Mouse (Mus musculus) embryonic facial prominence, embryonic 13.5 days (tissue): Measurements from ENCODE around the gene Rgs17. TPM values are rescaled to one million over a fixed set of nuclear protein-coding genes. Genes with fewer than 3 reads are reported as not detected.

ENCODE experiments used
- ATAC-seq: fragments of 200-750 bp; cut with Nextera tagmentation; 2 replicates; pipeline ENCODE4 v1.8.0; 2017; ENCODE audit warnings: low read depth; ENCODE audit not compliant: insufficient number of reproducible peaks, insufficient read depth, low FRiP score, low TSS enrichment
- H3K27ac ChIP-seq: fragments of 300-500 bp; sonication (generic); 2 replicates; pipeline ENCODE4 v1.5.1; 2015; ENCODE audit warnings: moderate library complexity, mild to moderate bottlenecking, inconsistent platforms
- H3K27me3 ChIP-seq: fragments of 300-500 bp; sonication (generic); 2 replicates; pipeline ENCODE4 v1.6.1; 2015; ENCODE audit warnings: mild to moderate bottlenecking, inconsistent platforms
- H3K36me3 ChIP-seq: fragments of 300-500 bp; sonication (generic); 2 replicates; pipeline ENCODE4 v1.6.1; 2015; ENCODE audit warnings: mild to moderate bottlenecking, inconsistent platforms
- H3K4me1 ChIP-seq: fragments of 300-500 bp; sonication (generic); 2 replicates; pipeline ENCODE4 v1.6.1; 2015; ENCODE audit warnings: inconsistent platforms
- H3K4me2 ChIP-seq: fragments of 300-500 bp; sonication (generic); 2 replicates; pipeline ENCODE4 v1.6.1; 2015; ENCODE audit warnings: moderate library complexity, mild to moderate bottlenecking, inconsistent platforms
- H3K4me3 ChIP-seq: fragments of 300-500 bp; sonication (generic); 2 replicates; pipeline ENCODE4 v1.5.1; 2015; ENCODE audit warnings: mild to moderate bottlenecking, inconsistent platforms
- H3K9ac ChIP-seq: fragments of 300-500 bp; sonication (generic); 2 replicates; pipeline ENCODE4 v1.6.1; 2015; ENCODE audit warnings: mild to moderate bottlenecking, inconsistent platforms
- H3K9me3 ChIP-seq: fragments of 300-500 bp; sonication (generic); 2 replicates; pipeline ENCODE4 v1.6.1; 2016; ENCODE audit warnings: inconsistent platforms
- WGBS: fragments of 180-500 bp; shearing (Covaris S2); methylation state at CpG from one replicate; pipeline ENCODE4 v1.1.7; 2015; ENCODE audit warnings: mixed read lengths; 5-methylcytosine and 5-hydroxymethylcytosine counted together
- polyA plus RNA-seq: library from polyadenylated mRNA; unstranded; fragments of >200 nt; fragmentation: Nextera tagmentation; extraction: Ambion mirVana; gene quantifications from 2 replicates; pipeline ENCODE4 v1.2.1, GENCODE M21; 2015

Gene Rgs17
- polyA plus RNA-seq, 1 experiment from 2014 or later: 1.6 TPM

GRCm38 (mm10) chr10:5803739-5804138 lies 118.5 kb downstream of the Rgs17 start:
- Histone ChIP-seq H3K27me3 (no peaks in the 10 kb centered on the region), H3K4me3 (peak overlapping the region; percentile 87)

GRCm38 (mm10) chr10:5802866-5803265 lies 119.3 kb downstream of the Rgs17 start:
- Histone ChIP-seq H3K27ac (no peak overlapping the region), H3K4me1 (peaks cover 14% of the 10 kb centered on the region), H3K9me3 (no peaks in the 10 kb centered on the region), H3K4me3 (peak overlapping the region; percentile 87), H3K4me2 (peak overlapping the region; percentile 95), H3K27me3 (no peaks in the 10 kb centered on the region), H3K9ac (peak overlapping the region; percentile 53), H3K36me3 (peaks cover 43% of the 10 kb centered on the region)
- 23% methylated on average over 6 of the region's 6 CpGs for WGBS
- ATAC-seq: no peak

More at GRCm38 (mm10) chr10:5803739-5804138, 118.5 kb downstream of the Rgs17 start:
- H3K9me3 ChIP-seq: no peaks in the 10 kb centered on the region
- peak overlapping the region; percentile 95 for H3K4me2 ChIP-seq
- ATAC-seq: no peak
- peaks cover 34% of the 10 kb centered on the region for H3K36me3 ChIP-seq
- H3K27ac ChIP-seq: no peak overlapping the region
- peak overlapping the region; percentile 71 for H3K9ac ChIP-seq
- 0% methylated on average over 1 of the region's 1 CpGs for WGBS
- peaks cover 14% of the 10 kb centered on the region for H3K4me1 ChIP-seq

GRCm38 (mm10) chr10:5800490-5800889 lies 121.7 kb downstream of the Rgs17 start:
- no peak for ATAC-seq
- Histone ChIP-seq H3K27ac (no peak overlapping the region), H3K27me3 (no peaks in the 10 kb centered on the region), H3K9me3 (no peaks in the 10 kb centered on the region), H3K4me2 (no peak overlapping the region), H3K36me3 (peaks cover 48% of the 10 kb centered on the region), H3K4me1 (peaks cover 14% of the 10 kb centered on the region), H3K9ac (no peak overlapping the region), H3K4me3 (no peak overlapping the region)
- WGBS: 92% methylated on average over 1 of the region's 1 CpGs

GRCm38 (mm10) chr10:5798069-5798468 lies 124.1 kb downstream of the Rgs17 start:
- Histone ChIP-seq H3K9ac (no peak overlapping the region), H3K36me3 (peaks cover 48% of the 10 kb centered on the region), H3K9me3 (no peaks in the 10 kb centered on the region), H3K27ac (no peak overlapping the region), H3K27me3 (no peaks in the 10 kb centered on the region), H3K4me2 (no peak overlapping the region), H3K4me3 (no peak overlapping the region), H3K4me1 (peaks cover 7% of the 10 kb centered on the region)
- no peak for ATAC-seq
- WGBS: 85% methylated on average over 4 of the region's 4 CpGs

- ATAC-seq: no peak
- Histone ChIP-seq H3K4me2 (no peak overlapping the region), H3K27ac (no peak overlapping the region), H3K36me3 (no peaks in the 10 kb centered on the region), H3K9ac (no peak overlapping the region), H3K27me3 (no peaks in the 10 kb centered on the region), H3K4me1 (no peaks in the 10 kb centered on the region), H3K4me3 (no peak overlapping the region), H3K9me3 (no peaks in the 10 kb centered on the region)
- 21% methylated on average over 12 of the region's 12 CpGs for WGBS
Observed at GRCm38 (mm10) chr10:5790657-5791056, 131.5 kb downstream of the Rgs17 start.

GRCm38 (mm10) chr10:5786923-5787322 lies 135.3 kb downstream of the Rgs17 start:
- ATAC-seq: no peak
- no peak overlapping the region for H3K9ac ChIP-seq
- no peak overlapping the region for H3K4me3 ChIP-seq
- H3K27me3 ChIP-seq: no peaks in the 10 kb centered on the region
- H3K4me2 ChIP-seq: no peak overlapping the region
- H3K36me3 ChIP-seq: no peaks in the 10 kb centered on the region
- WGBS: 14% methylated on average over 4 of the region's 4 CpGs
- H3K9me3 ChIP-seq: no peaks in the 10 kb centered on the region
- no peak overlapping the region for H3K27ac ChIP-seq
- no peaks in the 10 kb centered on the region for H3K4me1 ChIP-seq

Other genes with a start within 250 kb of the Rgs17 start
- gene Fbxo5, start 116.8 kb downstream of the Rgs17 start, polyA plus RNA-seq: 75.8 and 76.6 TPM in 2 replicates
- 17.5 and 18.0 TPM in 2 replicates for gene Mtrf1l, start 98.5 kb downstream of the Rgs17 start, polyA plus RNA-seq